Mouse (Mus musculus) heart, adult 2 months (tissue): ENCODE data around the gene Tbx15.
A peak's percentile ranks its signal among the peaks of the same experiment; 100 is the strongest.

Source experiments
- CTCF ChIP-seq: fragments of 200-600 bp; IDR thresholded peaks from 2 replicates; pipeline ENCODE4 v1.8.1; 2022; ENCODE audit warnings: antibody characterized with exemption, mild to moderate bottlenecking, moderate library complexity
- POLR2A ChIP-seq: fragments of 200-500 bp; IDR thresholded peaks from 2 replicates; pipeline ENCODE4 v1.6.1; 2011; ENCODE audit warnings: mild to moderate bottlenecking, low read depth, low read length, control low read depth; ENCODE audit not compliant: insufficient read depth

DNA sequence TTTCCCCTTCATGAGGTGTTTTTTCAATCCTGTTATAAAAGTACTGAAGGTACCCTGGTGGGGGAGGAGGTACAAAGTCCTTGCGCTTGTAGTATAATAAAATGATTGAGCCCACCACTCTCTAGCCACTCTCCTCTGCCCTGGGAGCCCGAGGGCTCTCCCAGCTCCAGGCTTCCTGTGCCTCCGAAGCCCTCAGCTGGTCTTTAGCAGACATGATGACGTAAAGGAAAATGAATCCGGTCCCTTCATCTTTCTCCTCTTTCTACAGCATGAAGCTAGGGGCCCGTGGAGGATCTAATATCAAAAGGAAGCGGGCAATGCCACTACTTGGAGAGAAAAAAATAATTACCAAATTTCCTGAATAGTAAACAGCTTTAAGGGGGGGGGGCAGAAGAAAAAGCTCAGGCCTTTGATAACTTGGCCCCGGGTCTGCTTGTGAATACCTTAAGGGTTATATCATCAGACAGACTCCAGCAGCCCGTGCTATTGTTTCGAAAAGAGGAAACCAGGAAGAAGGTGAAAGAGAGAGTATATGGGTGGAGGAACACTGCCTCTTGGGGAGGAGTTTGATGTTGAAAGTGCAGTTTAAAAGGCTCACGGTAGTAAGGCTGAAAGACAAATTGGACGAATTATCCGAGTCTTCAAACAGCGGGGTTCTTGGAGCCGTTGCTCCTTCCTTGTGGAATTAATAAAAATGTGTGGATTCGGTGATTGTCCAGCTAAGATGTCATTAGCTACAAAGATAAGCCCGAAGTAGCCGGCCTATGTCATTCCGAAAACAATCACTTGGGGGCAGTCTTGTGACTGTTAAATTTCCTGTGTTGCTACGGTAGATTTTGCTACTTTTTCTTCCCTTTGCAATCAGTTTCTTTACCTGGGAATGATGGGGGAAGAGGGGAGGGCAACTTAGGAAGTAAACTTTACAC lies 6.5 kb upstream of the Tbx15 start:
- TF ChIP-seq POLR2A (no peak), CTCF (peak; percentile 81)
